Mouse (Mus musculus) lung, postnatal 0 days (tissue): ENCODE measurements at regions not wholly inside any gene's neighbourhood (a gene's known extent, or its start where the extent isn't known, plus 50 kb on each side); places are given as distances from the start of the nearest gene placed in this dataset.

Source experiments
- ATAC-seq: fragments of 200-750 bp; cut with Nextera tagmentation; 2 replicates; pipeline ENCODE4 v1.8.0; 2017; ENCODE audit warnings: moderate library complexity
- DNase-seq: peaks from one replicate; pipeline ENCODE4 v3.0.0-alpha.2; 2016; ENCODE audit warnings: low spot score
- H3K27ac ChIP-seq: fragments of 300-500 bp; sonication (generic); 2 replicates; pipeline ENCODE4 v1.5.1; 2014; ENCODE audit warnings: antibody characterized with exemption, mild to moderate bottlenecking, low read length, mixed read lengths
- H3K27me3 ChIP-seq: fragments of 300-500 bp; sonication (generic); replicated peaks from 2 replicates; pipeline ENCODE4 v1.6.1; 2014; ENCODE audit warnings: low read length, mixed read lengths; ENCODE audit not compliant: insufficient read depth
- H3K36me3 ChIP-seq: fragments of 300-500 bp; sonication (generic); 2 replicates; pipeline ENCODE4 v1.6.1; 2014; ENCODE audit warnings: low read length, mixed read lengths; ENCODE audit not compliant: insufficient read depth
- H3K4me1 ChIP-seq: fragments of 300-500 bp; sonication (generic); 2 replicates; pipeline ENCODE4 v1.6.1; 2014; ENCODE audit warnings: antibody characterized with exemption, low read depth, low read length, mixed read lengths; ENCODE audit not compliant: insufficient read depth
- H3K4me2 ChIP-seq: fragments of 300-500 bp; sonication (generic); replicated peaks from 2 replicates; pipeline ENCODE4 v1.6.1; 2014; ENCODE audit warnings: low read depth, mild to moderate bottlenecking, low read length, moderate library complexity, mixed read lengths
- H3K4me3 ChIP-seq: fragments of 300-500 bp; sonication (generic); 2 replicates; pipeline ENCODE4 v1.5.1; 2014; ENCODE audit warnings: low read depth, low read length
- H3K9ac ChIP-seq: fragments of 300-500 bp; sonication (generic); replicated peaks from 2 replicates; pipeline ENCODE4 v1.6.1; 2014; ENCODE audit warnings: low read depth, mild to moderate bottlenecking
- H3K9me3 ChIP-seq: fragments of 300-500 bp; sonication (generic); 2 replicates; pipeline ENCODE4 v1.6.1; 2016; ENCODE audit warnings: low read length, mixed read lengths
- CTCF ChIP-seq: IDR thresholded peaks from 2 replicates; pipeline ENCODE4 v1.5.1; 2016; ENCODE audit warnings: antibody characterized with exemption, mild to moderate bottlenecking
- EP300 ChIP-seq: IDR thresholded peaks from 2 replicates; pipeline ENCODE4 v1.6.1; 2016; ENCODE audit warnings: antibody characterized with exemption, mild to moderate bottlenecking, control low read depth
- WGBS: fragments of 180-500 bp; shearing (Covaris S2); extraction: QIAGEN DNeasy Blood & Tissue Kit; methylation state at CpG from one replicate; pipeline ENCODE4 v1.1.7; 2014; 5-methylcytosine and 5-hydroxymethylcytosine counted together

DNA sequence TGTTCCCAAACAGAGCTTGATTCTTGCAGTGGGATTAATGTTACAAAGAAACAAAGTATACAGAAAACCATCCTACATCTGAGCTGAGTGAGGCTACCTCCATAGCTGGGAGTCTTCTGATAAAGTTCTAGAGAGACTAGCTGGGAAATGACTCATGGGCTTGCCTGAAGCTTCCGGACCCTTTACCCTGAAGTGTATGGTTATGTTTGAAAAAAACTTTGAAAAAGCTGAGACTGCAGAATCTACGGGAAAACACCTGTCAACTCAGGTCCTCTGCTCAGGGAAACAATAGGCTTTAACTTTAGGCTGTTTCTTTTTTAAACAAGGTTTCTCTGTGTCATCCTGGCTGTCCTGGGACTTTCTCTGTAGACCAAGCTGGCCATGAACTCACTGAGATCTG lies 593.4 kb downstream of the Gm19410 start:
- Histone ChIP-seq H3K9ac (no peak overlapping the region), H3K4me3 (no peak overlapping the region), H3K36me3 (no peaks in the 10 kb centered on the region), H3K9me3 (no peaks in the 10 kb centered on the region), H3K27me3 (no peaks in the 10 kb centered on the region), H3K27ac (no peak overlapping the region), H3K4me1 (no peaks in the 10 kb centered on the region), H3K4me2 (no peak overlapping the region)
- DNase-seq (no peak), ATAC-seq (no peak)
- 51% methylated on average over 2 of the region's 2 CpGs for WGBS
- TF ChIP-seq EP300: no peak
- TF ChIP-seq CTCF: no peak

GRCm38 (mm10) chr8:36361255-36361654 lies 595.7 kb downstream of the Gm19410 start:
- Histone ChIP-seq H3K4me1 (no peaks in the 10 kb centered on the region), H3K9me3 (no peaks in the 10 kb centered on the region), H3K27ac (no peak overlapping the region), H3K4me3 (no peak overlapping the region), H3K4me2 (no peak overlapping the region), H3K27me3 (no peaks in the 10 kb centered on the region), H3K9ac (no peak overlapping the region), H3K36me3 (no peaks in the 10 kb centered on the region)
- TF ChIP-seq EP300 (no peak), CTCF (peak; percentile 82)
- ATAC-seq: peak; percentile 46; the same call in 1 of the 2 replicates
- peak; percentile 85 for DNase-seq
- 8% methylated on average over 2 of the region's 2 CpGs for WGBS

DNA sequence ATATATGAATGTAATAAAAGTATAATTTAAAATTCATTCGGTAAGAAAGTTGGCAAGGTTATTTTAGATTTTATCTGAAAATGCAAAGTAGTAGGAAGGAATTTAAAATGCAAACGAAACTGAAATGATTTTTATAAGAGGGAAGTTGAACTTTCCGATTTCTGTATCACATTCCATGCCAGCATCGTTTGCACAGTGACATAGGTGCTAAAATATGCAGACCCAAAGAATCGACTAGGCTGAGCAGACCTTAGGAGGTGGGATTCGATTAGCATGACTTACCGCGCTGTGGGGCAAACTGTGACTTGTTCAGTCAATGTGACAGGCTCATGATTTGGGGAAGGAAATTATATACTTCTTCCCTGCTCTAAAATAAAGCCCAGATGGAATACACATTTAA lies 596.2 kb downstream of the Gm19410 start:
- no peaks in the 10 kb centered on the region for H3K9me3 ChIP-seq
- H3K4me2 ChIP-seq: no peak overlapping the region
- DNase-seq: no peak
- H3K4me1 ChIP-seq: no peaks in the 10 kb centered on the region
- no peak for ATAC-seq
- no peaks in the 10 kb centered on the region for H3K36me3 ChIP-seq
- H3K27me3 ChIP-seq: no peaks in the 10 kb centered on the region
- H3K4me3 ChIP-seq: no peak overlapping the region
- no peak overlapping the region for H3K27ac ChIP-seq
- 41% methylated on average over 8 of the region's 8 CpGs for WGBS
- TF ChIP-seq CTCF (no peak), EP300 (no peak)
- H3K9ac ChIP-seq: no peak overlapping the region

GRCm38 (mm10) chr8:36363291-36363690 lies 597.7 kb downstream of the Gm19410 start:
- no peak overlapping the region for H3K9ac ChIP-seq
- peak; percentile 16 for DNase-seq

GRCm38 (mm10) chr8:36364567-36365231 lies 599.1 kb downstream of the Gm19410 start:
- Histone ChIP-seq H3K4me3 (no peak overlapping the region), H3K9me3 (no peaks in the 10 kb centered on the region), H3K9ac (no peak overlapping the region), H3K4me2 (no peak overlapping the region), H3K4me1 (no peaks in the 10 kb centered on the region), H3K36me3 (no peaks in the 10 kb centered on the region), H3K27ac (no peak overlapping the region), H3K27me3 (no peaks in the 10 kb centered on the region)
- ATAC-seq (no peak), DNase-seq (no peak)
- TF ChIP-seq EP300 (no peak), CTCF (no peak)
- 64% methylated on average over 6 of the region's 6 CpGs for WGBS

More at GRCm38 (mm10) chr8:36363291-36363690, 597.7 kb downstream of the Gm19410 start:
- Histone ChIP-seq H3K4me3 (no peak overlapping the region), H3K9me3 (no peaks in the 10 kb centered on the region), H3K4me1 (no peaks in the 10 kb centered on the region), H3K4me2 (no peak overlapping the region), H3K27ac (no peak overlapping the region), H3K36me3 (no peaks in the 10 kb centered on the region), H3K27me3 (no peaks in the 10 kb centered on the region)
- ATAC-seq: no peak
- WGBS: 57% methylated on average over 9 of the region's 9 CpGs
- TF ChIP-seq EP300 (no peak), CTCF (no peak)

DNA sequence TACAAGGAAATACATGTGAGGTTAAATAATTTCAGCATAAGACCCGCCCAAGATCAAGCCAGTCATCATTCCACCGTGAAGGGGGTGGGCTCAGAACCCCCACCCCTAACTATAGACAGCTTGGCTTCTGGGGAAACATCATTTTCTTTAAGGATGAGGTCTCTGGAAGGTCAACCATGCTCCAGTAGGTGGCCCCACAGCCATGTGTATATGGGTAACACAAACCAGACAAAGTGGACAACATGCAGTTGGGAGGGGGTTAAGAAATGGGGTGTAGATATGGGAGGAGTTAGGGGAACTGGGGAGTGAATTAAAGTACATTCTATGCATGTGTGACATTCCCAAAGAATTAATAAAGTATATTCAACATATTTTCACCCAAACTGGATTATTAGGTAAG lies 600.4 kb downstream of the Gm19410 start:
- H3K4me3 ChIP-seq: no peak overlapping the region
- H3K9me3 ChIP-seq: no peaks in the 10 kb centered on the region
- H3K27ac ChIP-seq: no peak overlapping the region
- no peak overlapping the region for H3K9ac ChIP-seq
- H3K4me2 ChIP-seq: no peak overlapping the region
- H3K27me3 ChIP-seq: no peaks in the 10 kb centered on the region
- DNase-seq (peak; percentile 16), ATAC-seq (no peak)
- 57% methylated on average over 2 of the region's 2 CpGs for WGBS
- no peaks in the 10 kb centered on the region for H3K36me3 ChIP-seq
- no peak for TF ChIP-seq EP300
- peak; percentile 50 for TF ChIP-seq CTCF
- H3K4me1 ChIP-seq: no peaks in the 10 kb centered on the region
